Mouse (Mus musculus): ENCODE results near the gene Fam124a.

DNA sequence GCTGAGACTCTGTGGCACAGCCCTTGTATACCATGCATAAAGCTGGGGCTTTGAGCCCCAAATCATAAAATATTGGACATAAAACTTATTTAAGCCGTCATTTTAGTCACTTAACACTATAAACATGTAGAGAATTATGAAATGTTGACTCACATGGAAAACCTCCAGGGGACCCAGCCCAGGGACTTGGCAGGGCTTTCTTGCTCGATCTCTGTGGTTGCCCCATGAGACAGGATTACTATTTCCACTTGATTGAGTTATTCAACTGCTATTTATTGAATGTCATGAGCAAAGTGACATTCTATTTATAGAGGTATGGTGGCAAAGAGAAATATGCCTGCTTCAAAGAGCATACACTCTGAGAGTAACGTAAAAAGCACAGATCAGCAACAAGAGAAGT lies 46.2 kb upstream of the Fam124a start:
- TF ChIP-seq POLR2A (IDR thresholded peaks at IDR 0.05; ENCODE audit: borderline replicate concordance, extremely low read depth, insufficient read depth, insufficient read length, poor library complexity, severe bottlenecking) (no peak), CTCF (IDR thresholded peaks at IDR 0.05; ENCODE audit: borderline replicate concordance, extremely low read depth, insufficient read depth, insufficient read length) (no peak)
